Mouse (Mus musculus) C2C12 (cell line): ENCODE data around the gene Fopnl. TPM values are rescaled to one million over a fixed set of nuclear protein-coding genes. Genes with fewer than 3 reads are reported as not detected.

Source experiments
- H3K27me3 ChIP-seq: one replicate; pipeline ENCODE4 v1.6.1; 2011; ENCODE audit not compliant: control insufficient read depth, insufficient read depth, insufficient read length
- H3K36me3 ChIP-seq: one replicate; pipeline ENCODE4 v1.6.1; 2011; ENCODE audit not compliant: control insufficient read depth, insufficient read depth
- H3K4me3 ChIP-seq: one replicate; pipeline ENCODE4 v1.5.1; 2011; ENCODE audit warnings: mild to moderate bottlenecking, control low read depth; ENCODE audit not compliant: poor library complexity, insufficient read depth, severe bottlenecking
- H3K79me2 ChIP-seq: one replicate; pipeline ENCODE4 v1.6.1; 2011; ENCODE audit not compliant: control insufficient read depth, insufficient read depth
- H3K79me3 ChIP-seq: one replicate; pipeline ENCODE4 v1.6.1; 2011; ENCODE audit warnings: low read depth, control low read depth
- H3ac ChIP-seq: one replicate; pipeline ENCODE3; 2011; ENCODE audit warnings: low read depth; ENCODE audit not compliant: control insufficient read depth, insufficient read length
- CEBPB ChIP-seq: IDR thresholded peaks from one replicate; pipeline ENCODE4 v1.6.1; 2011; ENCODE audit warnings: low read depth, mild to moderate bottlenecking, control low read depth, moderate library complexity
- CTCF ChIP-seq: IDR thresholded peaks from one replicate; pipeline ENCODE4 v1.5.1; 2011; ENCODE audit not compliant: control insufficient read depth, insufficient read depth, insufficient read length
- FOSL1 ChIP-seq: IDR thresholded peaks from one replicate; pipeline ENCODE4 v1.8.0; 2011; ENCODE audit warnings: mild to moderate bottlenecking, low read length; ENCODE audit not compliant: poor library complexity, insufficient read depth, severe bottlenecking
- MAX ChIP-seq: IDR thresholded peaks from one replicate; pipeline ENCODE4 v1.6.1; 2011; ENCODE audit warnings: mild to moderate bottlenecking, control low read depth
- MYOD1 ChIP-seq: IDR thresholded peaks from one replicate; pipeline ENCODE4 v1.6.1; 2011; ENCODE audit warnings: low read depth; ENCODE audit not compliant: control insufficient read depth, insufficient read length
- MYOG ChIP-seq: IDR thresholded peaks from one replicate; pipeline ENCODE4 v1.6.1; 2011; ENCODE audit not compliant: control insufficient read depth, insufficient read length; ENCODE audit errors: extremely low read depth
- USF1 ChIP-seq: IDR thresholded peaks from one replicate; pipeline ENCODE4 v1.6.1; 2011; ENCODE audit warnings: low read depth, mild to moderate bottlenecking, control low read depth, moderate library complexity
- polyA plus RNA-seq: library from polyadenylated mRNA; unstranded; fragments of >200 nt; fragmentation: generic; extraction: Trizol; gene quantifications from one replicate; pipeline ENCODE4 v1.2.1, GENCODE M21; 2012; ENCODE audit warnings: missing spikeins

The Fopnl gene
- polyA plus RNA-seq, 1 experiment = 34.2 TPM

GRCm38 (mm10) chr16:14252877-14253276 lies 64.3 kb downstream of the Fopnl start:
- no peak overlapping the region for H3K4me3 ChIP-seq
- H3K36me3 ChIP-seq = no peaks in the 10 kb centered on the region
- no peak overlapping the region for H3ac ChIP-seq
- H3K27me3 ChIP-seq = peaks cover 10% of the 10 kb centered on the region
- TF ChIP-seq CEBPB = no peak
- TF ChIP-seq MYOG = no peak
- TF ChIP-seq MYOD1 = no peak
- no peak for TF ChIP-seq USF1
- no peak for TF ChIP-seq MAX
- no peak for TF ChIP-seq FOSL1
- no peak for TF ChIP-seq CTCF
- no peaks in the 10 kb centered on the region for H3K79me3 ChIP-seq
- H3K79me2 ChIP-seq = no peaks in the 10 kb centered on the region

GRCm38 (mm10) chr16:14249913-14250312 lies 67.3 kb downstream of the Fopnl start:
- H3K79me2 ChIP-seq = no peaks in the 10 kb centered on the region
- peaks cover 12% of the 10 kb centered on the region for H3K27me3 ChIP-seq
- H3K36me3 ChIP-seq = no peaks in the 10 kb centered on the region
- H3K79me3 ChIP-seq = no peaks in the 10 kb centered on the region
- H3K4me3 ChIP-seq = no peak overlapping the region
- TF ChIP-seq FOSL1 (no peak), CEBPB (no peak), MYOG (no peak), MYOD1 (no peak), CTCF (no peak), MAX (no peak), USF1 (no peak)
- H3ac ChIP-seq = no peak overlapping the region

Other genes starting within 250 kb of the Fopnl start
- gene Nde1, start 154.1 kb downstream of the Fopnl start, polyA plus RNA-seq = 68.6 TPM
- gene Marf1, start 154.1 kb downstream of the Fopnl start, polyA plus RNA-seq = 7.0 TPM
- 0.01 TPM for gene Myh11, start 26.0 kb downstream of the Fopnl start, polyA plus RNA-seq
- gene Abcc1, start 44.2 kb upstream of the Fopnl start, polyA plus RNA-seq = 35.8 TPM
- gene A630010A05Rik, start 244.9 kb upstream of the Fopnl start, polyA plus RNA-seq = not detected